Mouse (Mus musculus) erythroblast, embryonic 14.5 days (primary cell): ENCODE measurements at regions not wholly inside any gene's neighbourhood (a gene's known extent, or its start where the extent isn't known, plus 50 kb on each side); places are given as distances from the start of the nearest gene placed in this dataset.

ENCODE experiments used
- H3K27me3 ChIP-seq: 2 replicates; pipeline ENCODE4 v1.6.1; 2012; ENCODE audit warnings: inconsistent platforms; ENCODE audit not compliant: control insufficient read depth
- H3K36me3 ChIP-seq: 2 replicates; pipeline ENCODE4 v1.6.1; 2012; ENCODE audit warnings: mild to moderate bottlenecking, inconsistent platforms; ENCODE audit not compliant: control insufficient read depth
- H3K4me1 ChIP-seq: 2 replicates; pipeline ENCODE4 v1.6.1; 2012; ENCODE audit warnings: inconsistent platforms; ENCODE audit not compliant: control insufficient read depth
- H3K4me3 ChIP-seq: replicated peaks from 2 replicates; pipeline ENCODE3; 2012; ENCODE audit warnings: moderate library complexity, mild to moderate bottlenecking, inconsistent platforms
- H3K9me3 ChIP-seq: 2 replicates; pipeline ENCODE4 v1.6.1; 2012; ENCODE audit warnings: low read length, inconsistent platforms, mixed read lengths; ENCODE audit not compliant: control insufficient read depth
- GATA1 ChIP-seq: IDR thresholded peaks from 2 replicates; pipeline ENCODE4 v1.6.1; 2012; ENCODE audit warnings: low read length, inconsistent platforms, mixed read lengths
- TAL1 ChIP-seq: IDR thresholded peaks from 3 replicates; pipeline ENCODE4 v1.6.1; 2012; ENCODE audit warnings: low read length, inconsistent platforms, mixed read lengths

DNA sequence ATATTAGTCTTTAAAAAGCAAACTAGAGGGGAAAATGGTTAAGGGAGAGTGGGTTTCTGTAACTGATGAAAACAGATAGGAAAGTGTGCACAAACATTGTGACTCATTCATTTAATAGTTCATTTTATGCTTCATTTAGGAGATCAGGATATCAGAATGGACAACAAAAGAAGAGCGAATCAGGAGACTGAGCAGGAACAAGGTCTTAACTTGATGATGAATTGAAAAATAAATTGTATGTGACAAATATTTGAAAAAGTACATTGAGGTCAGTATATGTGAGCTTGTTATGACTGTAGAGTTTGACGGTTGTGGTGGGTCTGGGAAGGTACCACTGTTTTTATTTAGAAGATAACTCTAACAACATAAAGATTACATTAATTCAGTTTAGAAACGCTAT, 196.8 kb upstream of the Rbms1 start:
- Histone ChIP-seq H3K36me3 (no peaks in the 10 kb centered on the region), H3K4me3 (no peak overlapping the region), H3K4me1 (no peaks in the 10 kb centered on the region), H3K27me3 (no peaks in the 10 kb centered on the region), H3K9me3 (no peaks in the 10 kb centered on the region)
- TF ChIP-seq GATA1 (no peak), TAL1 (no peak)

DNA sequence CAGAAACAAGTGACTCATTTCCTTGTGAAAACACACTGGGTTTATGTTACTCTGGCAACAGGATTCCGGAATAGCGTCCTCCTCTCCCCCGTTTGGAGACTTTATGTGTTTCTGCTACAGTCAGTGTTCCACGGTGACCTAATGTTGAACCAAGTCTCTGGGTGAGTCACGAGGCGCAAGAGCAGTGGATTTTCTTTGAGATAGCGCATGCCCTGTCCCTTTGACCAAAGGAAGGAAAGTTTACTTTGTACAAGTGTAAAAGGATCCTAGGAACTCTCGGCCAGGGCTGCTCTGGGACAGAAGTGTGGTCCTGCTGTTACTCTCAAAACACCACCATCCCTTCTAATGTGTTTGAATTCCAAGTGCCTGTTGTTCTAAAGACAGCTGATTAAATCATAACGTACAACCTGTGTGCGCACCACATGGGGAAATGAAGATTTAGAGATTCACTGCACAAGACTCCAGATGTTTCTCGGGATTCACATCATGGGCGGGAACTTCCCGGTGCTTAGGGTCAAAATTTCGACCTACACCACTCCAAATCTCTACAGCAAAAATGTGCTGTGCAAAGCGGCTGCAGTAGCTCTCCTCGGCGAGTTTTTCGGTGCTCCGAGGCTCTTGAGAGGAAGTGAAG, 176.1 kb upstream of the Rbms1 start:
- Histone ChIP-seq H3K4me3 (no peak overlapping the region), H3K9me3 (no peaks in the 10 kb centered on the region), H3K4me1 (no peaks in the 10 kb centered on the region), H3K36me3 (no peaks in the 10 kb centered on the region), H3K27me3 (no peaks in the 10 kb centered on the region)
- TF ChIP-seq GATA1, result no peak
- TF ChIP-seq TAL1, result no peak

DNA sequence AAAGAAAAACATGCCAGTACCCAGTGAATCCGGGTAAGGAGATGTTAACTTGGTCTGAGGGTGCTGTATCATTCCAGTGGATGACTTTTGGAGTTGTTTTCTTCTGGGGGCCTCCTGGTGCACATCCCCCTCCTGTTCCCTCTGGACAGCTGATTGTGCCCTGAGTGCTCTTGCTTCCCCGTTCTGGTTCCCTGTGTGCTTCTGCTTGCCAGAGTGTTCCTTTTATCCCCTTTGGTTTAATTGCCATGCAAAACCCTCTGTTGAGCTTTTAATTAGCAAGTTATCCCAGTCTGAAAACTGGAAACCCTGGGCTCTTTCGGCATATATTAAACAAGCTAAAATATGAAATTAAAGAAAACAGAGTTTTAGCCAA, 175.6 kb upstream of the Rbms1 start:
- no peaks in the 10 kb centered on the region for H3K9me3 ChIP-seq
- no peaks in the 10 kb centered on the region for H3K36me3 ChIP-seq
- TF ChIP-seq GATA1, result no peak
- TF ChIP-seq TAL1, result no peak
- no peak overlapping the region for H3K4me3 ChIP-seq
- no peaks in the 10 kb centered on the region for H3K27me3 ChIP-seq
- H3K4me1 ChIP-seq, result no peaks in the 10 kb centered on the region

DNA sequence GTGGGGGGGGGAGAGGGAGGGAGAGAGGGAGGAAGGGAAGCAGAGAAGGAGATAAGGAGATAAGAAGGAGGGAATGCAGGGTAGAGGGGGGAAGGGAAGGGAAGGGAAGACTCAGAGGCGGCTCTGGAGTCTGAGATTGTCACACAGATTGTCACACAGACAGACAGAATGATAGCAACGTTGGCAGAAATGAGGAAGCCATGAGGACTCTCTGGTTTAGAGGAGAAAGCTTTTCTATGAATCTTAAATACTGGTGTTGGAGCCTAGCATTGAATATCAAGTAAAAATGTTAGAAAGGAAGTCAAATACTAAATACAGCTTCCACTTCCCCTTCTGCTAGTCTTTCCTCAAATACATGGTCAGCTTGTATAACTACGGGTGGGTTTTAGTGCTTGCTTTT, 174.4 kb upstream of the Rbms1 start:
- H3K36me3 ChIP-seq, result no peaks in the 10 kb centered on the region
- H3K4me3 ChIP-seq, result no peak overlapping the region
- H3K4me1 ChIP-seq, result no peaks in the 10 kb centered on the region
- no peaks in the 10 kb centered on the region for H3K27me3 ChIP-seq
- H3K9me3 ChIP-seq, result no peaks in the 10 kb centered on the region
- TF ChIP-seq TAL1 (no peak), GATA1 (no peak)

DNA sequence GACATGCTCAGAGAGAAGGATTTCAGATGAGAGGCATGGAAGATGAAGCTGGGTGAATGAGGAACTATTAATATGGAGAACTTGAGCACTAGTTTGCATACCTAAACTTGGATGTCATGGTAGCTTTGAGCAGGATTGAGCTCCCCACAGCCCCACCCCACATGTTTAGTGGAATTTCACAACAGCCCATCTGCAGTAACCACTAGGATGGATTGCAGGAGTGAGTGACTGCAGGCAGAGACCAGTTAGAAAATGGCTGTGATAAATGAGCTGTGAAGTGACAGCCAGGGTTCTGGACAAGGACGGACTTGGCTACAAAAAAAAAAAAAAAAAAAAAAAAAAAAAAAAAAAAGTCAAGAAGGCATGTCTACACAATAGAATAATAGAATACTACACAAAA, 173.9 kb upstream of the Rbms1 start:
- no peak for TF ChIP-seq GATA1
- TF ChIP-seq TAL1, result no peak
- no peaks in the 10 kb centered on the region for H3K4me1 ChIP-seq
- H3K27me3 ChIP-seq, result no peaks in the 10 kb centered on the region
- H3K4me3 ChIP-seq, result no peak overlapping the region
- H3K9me3 ChIP-seq, result no peaks in the 10 kb centered on the region
- H3K36me3 ChIP-seq, result no peaks in the 10 kb centered on the region

DNA sequence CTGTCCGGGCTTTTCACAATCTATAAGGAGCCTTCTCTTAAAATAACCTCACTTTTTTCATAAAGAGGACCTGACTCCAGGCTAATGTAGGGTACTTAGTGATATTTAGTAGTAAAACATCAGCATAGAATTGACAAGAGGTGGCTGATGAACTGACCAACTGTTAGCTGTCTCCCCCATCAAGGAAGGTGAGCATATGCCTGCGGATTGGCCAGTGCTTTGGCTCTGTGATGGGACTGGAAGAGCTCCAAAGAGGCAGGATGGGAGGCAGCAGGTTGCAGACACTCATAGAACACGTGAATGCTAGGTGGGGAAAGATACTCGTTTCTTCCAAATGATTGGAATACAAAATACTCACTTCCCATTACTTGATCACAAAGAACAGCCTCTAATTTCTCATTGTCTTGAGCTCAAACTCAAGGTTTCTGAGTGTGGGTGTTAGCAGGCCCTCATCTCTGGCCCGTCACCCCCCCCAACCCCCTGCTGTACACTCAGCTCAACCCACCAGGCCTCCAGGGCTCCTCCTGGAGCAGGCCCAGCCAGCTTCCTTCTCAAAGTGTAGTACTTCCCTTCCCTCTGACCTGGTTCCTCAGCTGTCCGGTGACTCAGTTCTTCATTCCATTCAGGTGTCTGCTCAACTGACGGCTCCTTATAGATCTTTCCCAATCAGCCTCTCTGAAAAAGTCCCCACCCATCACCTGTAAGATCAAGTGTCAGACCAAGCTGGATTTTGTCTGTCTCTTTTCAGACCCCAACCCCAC, 160.2 kb upstream of the Rbms1 start:
- Histone ChIP-seq H3K36me3 (no peaks in the 10 kb centered on the region), H3K27me3 (no peaks in the 10 kb centered on the region), H3K4me1 (no peaks in the 10 kb centered on the region), H3K9me3 (no peaks in the 10 kb centered on the region), H3K4me3 (no peak overlapping the region)
- TF ChIP-seq GATA1, result no peak
- no peak for TF ChIP-seq TAL1

DNA sequence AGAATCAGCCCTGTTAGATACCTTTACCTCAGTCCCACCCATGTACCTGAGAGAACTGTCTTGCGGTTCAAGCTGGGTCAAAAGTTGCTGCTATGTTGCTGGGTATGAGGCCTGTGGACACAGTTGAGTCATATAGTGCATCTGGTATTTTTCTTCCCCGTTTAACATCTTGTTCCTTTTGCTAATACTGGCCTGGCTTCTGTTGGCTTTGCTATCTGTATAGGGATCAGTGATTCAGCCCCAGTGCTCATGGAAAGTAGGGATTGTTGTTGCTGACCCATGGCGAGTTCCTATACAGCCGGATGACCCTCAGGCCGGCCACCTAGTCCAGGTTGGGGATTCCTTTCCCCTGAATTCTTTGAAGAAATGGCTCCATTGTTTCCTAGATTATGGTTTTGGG, 158.3 kb upstream of the Rbms1 start:
- no peak for TF ChIP-seq TAL1
- no peak for TF ChIP-seq GATA1
- Histone ChIP-seq H3K27me3 (no peaks in the 10 kb centered on the region), H3K4me1 (no peaks in the 10 kb centered on the region), H3K9me3 (no peaks in the 10 kb centered on the region), H3K36me3 (no peaks in the 10 kb centered on the region), H3K4me3 (no peak overlapping the region)

DNA sequence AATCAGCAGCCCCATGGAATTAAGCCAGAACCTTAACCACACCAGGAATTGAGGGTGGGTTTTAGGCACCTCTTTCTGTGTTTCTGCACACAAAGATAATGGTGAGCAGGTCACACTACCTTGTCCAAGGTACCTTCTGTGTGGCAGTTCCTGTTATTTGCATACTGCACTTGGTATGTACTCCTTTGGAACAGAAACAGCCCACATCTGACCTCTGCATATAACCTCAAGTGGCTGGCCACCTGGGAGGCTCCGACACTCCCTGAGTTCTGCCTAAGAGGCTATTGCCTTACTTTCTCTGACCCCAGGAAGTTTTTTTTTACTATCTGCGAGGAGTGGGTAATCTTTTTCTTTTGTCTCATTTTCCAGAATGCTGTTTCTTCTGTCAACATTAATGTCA, 151.6 kb upstream of the Rbms1 start:
- H3K27me3 ChIP-seq, result no peaks in the 10 kb centered on the region
- H3K9me3 ChIP-seq, result no peaks in the 10 kb centered on the region
- H3K36me3 ChIP-seq, result no peaks in the 10 kb centered on the region
- H3K4me3 ChIP-seq, result no peak overlapping the region
- no peaks in the 10 kb centered on the region for H3K4me1 ChIP-seq
- TF ChIP-seq GATA1, result no peak
- TF ChIP-seq TAL1, result no peak

DNA sequence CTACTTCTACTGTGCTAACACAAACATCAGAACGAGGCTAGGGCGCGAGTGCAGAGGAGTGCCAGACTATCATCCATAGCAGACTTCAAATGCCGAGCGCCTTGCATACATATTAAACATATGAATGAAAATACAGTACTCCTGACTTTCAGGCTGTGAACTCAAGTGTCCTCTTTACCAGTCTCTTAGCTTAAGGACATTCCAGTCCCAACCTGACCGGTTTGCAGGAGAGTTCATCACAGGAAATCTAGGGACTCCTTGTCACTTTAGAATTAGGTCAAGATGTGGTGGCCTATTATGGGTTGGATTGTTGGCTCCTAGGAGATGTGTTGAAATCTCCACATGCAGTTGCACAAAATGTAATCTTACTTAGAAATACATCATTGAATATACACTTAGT, 150.9 kb upstream of the Rbms1 start:
- H3K4me3 ChIP-seq, result no peak overlapping the region
- H3K9me3 ChIP-seq, result no peaks in the 10 kb centered on the region
- H3K27me3 ChIP-seq, result no peaks in the 10 kb centered on the region
- no peaks in the 10 kb centered on the region for H3K4me1 ChIP-seq
- no peaks in the 10 kb centered on the region for H3K36me3 ChIP-seq
- TF ChIP-seq GATA1, result no peak
- no peak for TF ChIP-seq TAL1
